In the genomic region with DNA sequence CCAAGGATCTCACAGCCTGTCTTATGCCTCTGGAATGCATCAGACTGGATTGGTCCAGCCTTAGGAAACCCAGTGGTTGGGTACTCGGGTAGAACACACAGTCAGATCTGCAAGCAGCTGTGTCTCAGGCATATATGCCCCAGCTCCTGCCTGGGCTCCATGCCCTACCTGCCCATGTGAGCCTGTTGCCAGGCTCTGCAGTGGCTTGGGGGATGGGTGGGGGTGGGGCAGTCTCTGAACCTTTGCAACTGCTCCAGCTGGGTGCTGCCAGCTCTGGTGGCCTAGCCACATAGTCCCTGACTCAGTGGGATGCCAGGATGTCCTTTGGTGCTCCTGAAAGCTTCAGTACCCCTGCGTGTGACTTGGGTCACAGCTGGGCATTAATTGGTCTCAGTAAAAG, we compare ENCODE assay signal across 11 mouse cellular contexts. TPM values are rescaled to one million over a fixed set of nuclear protein-coding genes. Genes with fewer than 3 reads are reported as not detected.
DNase-seq lines count a peak whose midpoint lies in the region; ATAC-seq lines count a peak whose summit lies in the region.
"Had no signal": no experiment of that assay in that cellular context is flagged by ENCODE, and none has a peak within 500 bp of the region (broad histone marks: within the 10 kb centered on the region; RNA-seq: fewer than 3 reads in every experiment).

No protein-coding gene starts in this region.

- no peaks in the 10 kb centered on the region for H3K9me3 ChIP-seq in lung, embryonic 15.5 days
- no peaks in the 10 kb centered on the region for H3K9me3 ChIP-seq in forebrain, embryonic 13.5 days (replicated peaks)
- H3K9me3 ChIP-seq in liver, embryonic 15.5 days (replicated peaks): no peaks in the 10 kb centered on the region
- H3K9me3 ChIP-seq in stomach, embryonic 14.5 days (ENCODE audit: control insufficient read depth, low read depth, low read length): no peaks in the 10 kb centered on the region

- no peaks in the 10 kb centered on the region for H3K36me3 ChIP-seq in lung, embryonic 15.5 days
- H3K36me3 ChIP-seq in forebrain, embryonic 13.5 days (ENCODE audit: poor library complexity, severe bottlenecking): no peaks in the 10 kb centered on the region
- H3K36me3 ChIP-seq in liver, embryonic 15.5 days (replicated peaks): no peaks in the 10 kb centered on the region
- no peaks in the 10 kb centered on the region for H3K36me3 ChIP-seq in stomach, embryonic 14.5 days (ENCODE audit: control insufficient read depth, insufficient read depth, low read length)

- 0 out of 2 replicates have a peak overlapping the region, but pooled peaks have one; percentile 21 for H3K27ac ChIP-seq in lung, embryonic 15.5 days
- H3K27ac ChIP-seq in forebrain, embryonic 13.5 days: no peak overlapping the region
- H3K27ac ChIP-seq in liver, embryonic 15.5 days (replicated peaks): no peak overlapping the region
- no peak overlapping the region for H3K27ac ChIP-seq in stomach, embryonic 14.5 days (ENCODE audit: low read length)
- H3K27ac ChIP-seq: liver, embryonic 14.5 days had no signal

- no peak for DNase-seq in lung, postnatal 36 days
- no peak for DNase-seq in retina, embryonic 14.5 days (ENCODE audit: low spot score)
- no peak for DNase-seq in adrenal gland, postnatal 36 days
- DNase-seq in layer of hippocampus, adult 11-12 months (ENCODE audit: low spot score): no peak
- DNase-seq: right cerebral cortex, postnatal 4 days had no signal

- 22% methylated on average over 2 of the region's 2 CpGs for WGBS in lung, embryonic 15.5 days
- 10% methylated on average over 2 of the region's 2 CpGs for WGBS in forebrain, embryonic 13.5 days
- whole genome bisulfite sequencing in liver, embryonic 15.5 days (ENCODE audit: insufficient replicate concordance): 17% methylated on average over 2 of the region's 2 CpGs
- 13% methylated on average over 2 of the region's 2 CpGs for WGBS in stomach, embryonic 14.5 days

- H3K4me1 ChIP-seq in lung, embryonic 15.5 days: peaks cover 24% of the 10 kb centered on the region
- peaks cover 21% of the 10 kb centered on the region for H3K4me1 ChIP-seq in forebrain, embryonic 13.5 days
- no peaks in the 10 kb centered on the region; the same call in 1 of the 2 replicates for H3K4me1 ChIP-seq in liver, embryonic 15.5 days (replicated peaks)
- peaks cover 5% of the 10 kb centered on the region; the same call in 1 of the 2 replicates for H3K4me1 ChIP-seq in stomach, embryonic 14.5 days (ENCODE audit: control insufficient read depth, insufficient read depth, low read length)

- H3K4me2 ChIP-seq in lung, embryonic 15.5 days: peak overlapping the region; percentile 61
- peak overlapping the region; percentile 69 for H3K4me2 ChIP-seq in forebrain, embryonic 13.5 days
- peak overlapping the region; percentile 50 for H3K4me2 ChIP-seq in liver, embryonic 15.5 days
- peak overlapping the region; percentile 66 for H3K4me2 ChIP-seq in stomach, embryonic 14.5 days (replicated peaks; ENCODE audit: low read depth, low read length)

- H3K4me3 ChIP-seq in lung, embryonic 15.5 days: peak overlapping the region; percentile 41; the same call in 1 of the 2 replicates
- H3K4me3 ChIP-seq in forebrain, embryonic 13.5 days: no peak overlapping the region
- H3K4me3 ChIP-seq in liver, embryonic 15.5 days (replicated peaks): peak overlapping the region; percentile 42
- H3K4me3 ChIP-seq in stomach, embryonic 14.5 days (ENCODE audit: low read depth, low read length): peak overlapping the region; percentile 43; the same call in 1 of the 2 replicates

- ATAC-seq in lung, embryonic 15.5 days (ENCODE audit: borderline replicate concordance, extremely low read depth, low FRiP score, low TSS enrichment): no peak
- ATAC-seq in forebrain, embryonic 13.5 days: no peak
- no peak for ATAC-seq in liver, embryonic 15.5 days (ENCODE audit: insufficient read depth)
- ATAC-seq in stomach, embryonic 14.5 days (ENCODE audit: insufficient number of reproducible peaks, insufficient read depth, low FRiP score, low read depth): no peak

- H3K9ac ChIP-seq in lung, embryonic 15.5 days: peak overlapping the region; percentile 41; the same call in 1 of the 2 replicates
- H3K9ac ChIP-seq in forebrain, embryonic 13.5 days: no peak overlapping the region
- H3K9ac ChIP-seq in liver, embryonic 15.5 days: no peak overlapping the region
- no peak overlapping the region for H3K9ac ChIP-seq in stomach, embryonic 14.5 days (replicated peaks; ENCODE audit: low read depth, low read length)
- H3K9ac ChIP-seq: liver, embryonic 14.5 days had no signal

- 0 out of 2 replicates have a peak, but pooled peaks cover 5% of the 10 kb centered on the region for H3K27me3 ChIP-seq in lung, embryonic 15.5 days
- no peaks in the 10 kb centered on the region for H3K27me3 ChIP-seq in forebrain, embryonic 13.5 days
- peaks cover 14% of the 10 kb centered on the region for H3K27me3 ChIP-seq in liver, embryonic 15.5 days
- no peaks in the 10 kb centered on the region for H3K27me3 ChIP-seq in stomach, embryonic 14.5 days (ENCODE audit: control insufficient read depth, insufficient read depth, low read length)

RNA-seq across cellular contexts. Expression of gene Vsig8, which starts 6.4 kb away (rescaled TPM):
- 0.24 and 0.47 TPM in 2 replicates for polyA plus RNA-seq in lung, embryonic 15.5 days (2015; fragmentation: Nextera tagmentation; extraction: Ambion mirVana)
- polyA plus RNA-seq in forebrain, embryonic 13.5 days (2015; fragmentation: Nextera tagmentation; extraction: Ambion mirVana): 0.11 and 0.14 TPM in 2 replicates
- not detected in 2 replicates for polyA plus RNA-seq in liver, embryonic 15.5 days (2015; fragmentation: Nextera tagmentation; extraction: Ambion mirVana)
- polyA plus RNA-seq in stomach, embryonic 14.5 days (2014; fragmentation: Nextera tagmentation; extraction: Ambion mirVana): 1.0 and 1.2 TPM in 2 replicates
- total RNA-seq in adrenal gland, postnatal 36 days (2021): under 1 TPM in 1 of 2 experiments, not detected in 1; 0.16 TPM
- total RNA-seq: hematopoietic stem cell, adult 5-6 weeks had no signal
- polyA plus RNA-seq: liver, embryonic 14.5 days had no signal

RNA-seq across cellular contexts. Expression of gene Cfap45, which starts 28.7 kb away (rescaled TPM):
- polyA plus RNA-seq in lung, embryonic 15.5 days (2015; fragmentation: Nextera tagmentation; extraction: Ambion mirVana): 8.1 and 10.7 TPM in 2 replicates
- polyA plus RNA-seq in forebrain, embryonic 13.5 days (2015; fragmentation: Nextera tagmentation; extraction: Ambion mirVana): 1.4 and 2.2 TPM in 2 replicates
- polyA plus RNA-seq in liver, embryonic 15.5 days (2015; fragmentation: Nextera tagmentation; extraction: Ambion mirVana): 0.29 and 0.43 TPM in 2 replicates
- polyA plus RNA-seq in stomach, embryonic 14.5 days (2014; fragmentation: Nextera tagmentation; extraction: Ambion mirVana): 1.9 and 2.9 TPM in 2 replicates
- under 1 TPM; 0.30 to 0.89 TPM for total RNA-seq in adrenal gland, postnatal 36 days (2021)

RNA-seq across cellular contexts. Expression of gene Slamf8, which starts 41.1 kb away (rescaled TPM):
- polyA plus RNA-seq in lung, embryonic 15.5 days (2015; fragmentation: Nextera tagmentation; extraction: Ambion mirVana): 0.09 TPM in 1 of 2 replicates, not detected in the other
- not detected in 2 replicates for polyA plus RNA-seq in forebrain, embryonic 13.5 days (2015; fragmentation: Nextera tagmentation; extraction: Ambion mirVana)
- polyA plus RNA-seq in liver, embryonic 15.5 days (2015; fragmentation: Nextera tagmentation; extraction: Ambion mirVana): 0.10 and 0.33 TPM in 2 replicates
- polyA plus RNA-seq in stomach, embryonic 14.5 days (2014; fragmentation: Nextera tagmentation; extraction: Ambion mirVana): 0.45 TPM in 1 of 2 replicates, not detected in the other
- total RNA-seq in adrenal gland, postnatal 36 days (2021): under 1 TPM; 0.40 to 0.50 TPM

RNA-seq across cellular contexts. Expression of gene Tagln2, which starts 49.5 kb away (rescaled TPM):
- 541 and 580 TPM in 2 replicates for polyA plus RNA-seq in lung, embryonic 15.5 days (2015; fragmentation: Nextera tagmentation; extraction: Ambion mirVana)
- polyA plus RNA-seq in forebrain, embryonic 13.5 days (2015; fragmentation: Nextera tagmentation; extraction: Ambion mirVana): 52.9 and 55.8 TPM in 2 replicates
- 121 and 125 TPM in 2 replicates for polyA plus RNA-seq in liver, embryonic 15.5 days (2015; fragmentation: Nextera tagmentation; extraction: Ambion mirVana)
- polyA plus RNA-seq in stomach, embryonic 14.5 days (2014; fragmentation: Nextera tagmentation; extraction: Ambion mirVana): 188 and 196 TPM in 2 replicates
- total RNA-seq in adrenal gland, postnatal 36 days (2021): 10 to 100 TPM; 90.5 to 91.7 TPM

RNA-seq across cellular contexts. Expression of gene Fcrl6, which starts 53.0 kb away (rescaled TPM):
- not detected in 2 replicates for polyA plus RNA-seq in lung, embryonic 15.5 days (2015; fragmentation: Nextera tagmentation; extraction: Ambion mirVana)
- not detected in 2 replicates for polyA plus RNA-seq in forebrain, embryonic 13.5 days (2015; fragmentation: Nextera tagmentation; extraction: Ambion mirVana)
- 0.08 TPM in 1 of 2 replicates, not detected in the other for polyA plus RNA-seq in liver, embryonic 15.5 days (2015; fragmentation: Nextera tagmentation; extraction: Ambion mirVana)
- not detected in 2 replicates for polyA plus RNA-seq in stomach, embryonic 14.5 days (2014; fragmentation: Nextera tagmentation; extraction: Ambion mirVana)
- total RNA-seq in adrenal gland, postnatal 36 days (2021): not detected
- total RNA-seq: hematopoietic stem cell, adult 5-6 weeks had no signal
- polyA plus RNA-seq: liver, embryonic 14.5 days had no signal
